Mouse (Mus musculus): ENCODE measurements around the gene Wars2.
A peak's percentile ranks its signal among the peaks of the same experiment; 100 is the strongest.

Wars2 gene

GRCm38 (mm10) chr3:99193576-99193975 lies 52.7 kb downstream of the Wars2 start:
- no peak for DNase-seq

GRCm38 (mm10) chr3:99203331-99203730 lies 62.5 kb downstream of the Wars2 start:
- no peak for DNase-seq

- DNase-seq, result no peak
Observed at GRCm38 (mm10) chr3:99208416-99208815, 67.5 kb downstream of the Wars2 start.

GRCm38 (mm10) chr3:99211105-99211698 lies 70.3 kb downstream of the Wars2 start:
- peak in 1 of 2 experiments; percentile 17 for DNase-seq

- no peak for DNase-seq
Observed at GRCm38 (mm10) chr3:99227807-99228206, 86.9 kb downstream of the Wars2 start.

- DNase-seq, result peak; percentile 70 to 73
Observed at GRCm38 (mm10) chr3:99233393-99234318, 92.8 kb downstream of the Wars2 start.

GRCm38 (mm10) chr3:99234319-99234869 lies 93.5 kb downstream of the Wars2 start:
- DNase-seq, result no peak

- no peak for DNase-seq
Observed at GRCm38 (mm10) chr3:99235116-99235803, 94.4 kb downstream of the Wars2 start.

- DNase-seq, result no peak
Observed at GRCm38 (mm10) chr3:99235804-99236755, 95.2 kb downstream of the Wars2 start.

GRCm38 (mm10) chr3:99238691-99239090 lies 97.8 kb downstream of the Wars2 start:
- no peak for DNase-seq

- no peak for DNase-seq
Observed at GRCm38 (mm10) chr3:99239301-99240045, 98.6 kb downstream of the Wars2 start.

- no peak for DNase-seq
Observed at GRCm38 (mm10) chr3:99240213-99240720, 99.4 kb downstream of the Wars2 start, which contains the start of gene Tbx15. TSS of gene Tbx15 (plus strand) at chr3:99240381.

- peak in 1 of 2 experiments; percentile 56 for DNase-seq
Observed at GRCm38 (mm10) chr3:99240811-99241738, 100.2 kb downstream of the Wars2 start.

- DNase-seq, result no peak
Observed at GRCm38 (mm10) chr3:99242481-99242880, 101.6 kb downstream of the Wars2 start.

- no peak for DNase-seq
Observed at GRCm38 (mm10) chr3:99245341-99245740, 104.5 kb downstream of the Wars2 start.

GRCm38 (mm10) chr3:99246629-99247028 lies 105.8 kb downstream of the Wars2 start:
- no peak for DNase-seq

- DNase-seq, result no peak
Observed at GRCm38 (mm10) chr3:99247586-99247985, 106.7 kb downstream of the Wars2 start.

GRCm38 (mm10) chr3:99247996-99248801 lies 107.3 kb downstream of the Wars2 start:
- no peak for DNase-seq
